In genomic region chr1:131905497-131905896, GRCm38 (mm10) we compare ENCODE assay signal across 11 mouse cellular contexts. TPM values are rescaled to one million over a fixed set of nuclear protein-coding genes. Genes with fewer than 3 reads are reported as not detected.
DNase-seq lines count a peak whose midpoint lies in the region; TF ChIP-seq lines count a peak whose summit lies in the region.
"Had no signal": no experiment of that assay in that cellular context is flagged by ENCODE, and none has a peak within 500 bp of the region (broad histone marks: within the 10 kb centered on the region; RNA-seq: fewer than 3 reads in every experiment).

No protein-coding gene starts in this region.

- H3K79me2 ChIP-seq in heart, adult 2 months (replicated peaks; ENCODE audit: control insufficient read depth, insufficient read depth, low read length): no peaks in the 10 kb centered on the region

- no peak for TF ChIP-seq EP300 in heart, adult 2 months (IDR thresholded peaks at IDR 0.05; ENCODE audit: insufficient read depth, low read depth, low read length)

- intact Hi-C loops in heart, adult 2 months (cut with DNase I): loop anchor here (5.0 kb wide), 1 partner anchor 78 kb away; the partner anchor contains the start of gene Slc41a1
- intact Hi-C loops in heart, postnatal 25 days (cut with DNase I): loop anchor here (5.0 kb wide), 1 partner anchor 78 kb away; the partner anchor contains the start of gene Slc41a1

- WGBS in heart, adult 2 months: 10% methylated on average over 1 of the region's 1 CpGs

- H3K36me3 ChIP-seq in heart, adult 2 months (ENCODE audit: control insufficient read depth, insufficient read depth, low read length): no peaks in the 10 kb centered on the region
- H3K36me3 ChIP-seq: embryonic facial prominence, embryonic 15.5 days; heart, embryonic 12.5 days had no signal

- no peak overlapping the region for H3K9ac ChIP-seq in heart, adult 2 months (ENCODE audit: low read depth, low read length)
- H3K9ac ChIP-seq: embryonic facial prominence, embryonic 15.5 days; heart, embryonic 12.5 days had no signal

- TF ChIP-seq CTCF in heart, adult 2 months (IDR thresholded peaks at IDR 0.05): peak; percentile 59

- TF ChIP-seq POLR2A in heart, adult 2 months (IDR thresholded peaks at IDR 0.05; ENCODE audit: insufficient read depth, low read depth, low read length): no peak

- no peak overlapping the region for H3K27ac ChIP-seq in heart, adult 2 months
- H3K27ac ChIP-seq: embryonic facial prominence, embryonic 15.5 days had no signal

- no peaks in the 10 kb centered on the region; the same call in 1 of the 2 replicates for H3K27me3 ChIP-seq in heart, adult 2 months (ENCODE audit: control insufficient read depth, insufficient read depth, low read length)

- no peak overlapping the region for H3K4me3 ChIP-seq in heart, adult 2 months
- H3K4me3 ChIP-seq: embryonic facial prominence, embryonic 15.5 days; heart, embryonic 12.5 days had no signal

- no peaks in the 10 kb centered on the region for H3K4me1 ChIP-seq in heart, adult 2 months (ENCODE audit: control insufficient read depth, insufficient read depth, low read length)
- H3K4me1 ChIP-seq: embryonic facial prominence, embryonic 15.5 days; heart, embryonic 12.5 days had no signal

- DNase-seq in heart, adult 2 months: no peak
- DNase-seq in heart, postnatal 25 days (ENCODE audit: low spot score): no peak
- DNase-seq in lung, postnatal 36 days: peak; percentile 6
- no peak for DNase-seq in lung, postnatal 14 days
- DNase-seq in adrenal gland, postnatal 25 days: peak; percentile 22
- peak; percentile 24 for DNase-seq in retina, postnatal 1 day
- no peak for DNase-seq in T-cell, adult 2 months (ENCODE audit: low spot score)
- no peak for DNase-seq in right cerebral cortex, postnatal 25 days
- DNase-seq: left cerebral cortex, postnatal 4 days had no signal

RNA-seq across cellular contexts. Expression of gene Nucks1, which starts 4.8 kb away (rescaled TPM):
- total RNA-seq in heart, adult 2 months (2021): 10 to 100 TPM; 59.5 to 64.3 TPM
- 9.9 and 18.9 TPM in 2 replicates for polyA plus RNA-seq in heart, adult 2 months (2012; rRNA removed)
- total RNA-seq in heart, postnatal 25 days (2021): 10 to 100 TPM; 58.4 to 59.1 TPM
- total RNA-seq in adrenal gland, postnatal 25 days (2021): 124 and 137 TPM in 2 replicates

RNA-seq across cellular contexts. Expression of gene Rab29, which starts 38.5 kb away (rescaled TPM):
- total RNA-seq in heart, adult 2 months (2021): 10 to 100 TPM; 11.2 to 11.8 TPM
- 17.4 and 28.6 TPM in 2 replicates for polyA plus RNA-seq in heart, adult 2 months (2012; rRNA removed)
- 10 to 100 TPM; 11.8 to 12.8 TPM for total RNA-seq in heart, postnatal 25 days (2021)
- 15.9 and 21.3 TPM in 2 replicates for total RNA-seq in adrenal gland, postnatal 25 days (2021)

RNA-seq across cellular contexts. Expression of gene Slc45a3, which starts 57.3 kb away (rescaled TPM):
- total RNA-seq in heart, adult 2 months (2021): 1 to 10 TPM; 3.8 to 7.0 TPM
- polyA plus RNA-seq in heart, adult 2 months (2012; rRNA removed): 5.5 and 6.4 TPM in 2 replicates
- total RNA-seq in heart, postnatal 25 days (2021): 1 to 10 TPM; 3.8 to 5.2 TPM
- 12.6 and 15.5 TPM in 2 replicates for total RNA-seq in adrenal gland, postnatal 25 days (2021)

Comparison
In these comparisons a context has a peak if more than half of its experiments do, and no peak if none do; other contexts are left out.
1. DNase-seq: peak in lung, postnatal 36 days (single experiment), adrenal gland, postnatal 25 days (single experiment) and retina, postnatal 1 day (single experiment); none in heart, adult 2 months (0 of 2), heart, postnatal 25 days (single experiment), lung, postnatal 14 days (single experiment), T-cell, adult 2 months (single experiment) and right cerebral cortex, postnatal 25 days (single experiment).